In genomic region chr7:137742297-137742751, GRCm38 (mm10) we compare ENCODE assay signal across 18 mouse cellular contexts.
DNase-seq lines count a peak whose midpoint lies in the region; ATAC-seq and TF ChIP-seq lines count a peak whose summit lies in the region.
"Had no signal": no experiment of that assay in that cellular context is flagged by ENCODE, and none has a peak within 500 bp of the region (broad histone marks: within the 10 kb centered on the region; RNA-seq: fewer than 3 reads in every experiment).

No protein-coding gene starts in this region.

- no peak overlapping the region for H3K4me2 ChIP-seq in kidney, postnatal 0 days (ENCODE audit: low read length)
- H3K4me2 ChIP-seq in neural tube, embryonic 15.5 days, result no peak overlapping the region
- H3K4me2 ChIP-seq: embryonic facial prominence, embryonic 12.5 days; liver, embryonic 13.5 days; stomach, embryonic 15.5 days had no signal

- H3K4me1 ChIP-seq in kidney, postnatal 0 days (replicated peaks; ENCODE audit: insufficient read depth, low read length), result 0 out of 2 replicates have a peak, but pooled peaks cover 6% of the 10 kb centered on the region
- H3K4me1 ChIP-seq in neural tube, embryonic 15.5 days, result peaks cover 15% of the 10 kb centered on the region
- H3K4me1 ChIP-seq: embryonic facial prominence, embryonic 12.5 days; forebrain, embryonic 10.5 days; hindbrain, embryonic 10.5 days; liver, embryonic 13.5 days; stomach, embryonic 15.5 days had no signal

- no peaks in the 10 kb centered on the region for H3K36me3 ChIP-seq in kidney, postnatal 0 days (ENCODE audit: insufficient read depth, low read length)
- H3K36me3 ChIP-seq in neural tube, embryonic 15.5 days, result no peaks in the 10 kb centered on the region
- H3K36me3 ChIP-seq: embryonic facial prominence, embryonic 12.5 days; forebrain, embryonic 10.5 days; hindbrain, embryonic 10.5 days; liver, embryonic 13.5 days; stomach, embryonic 15.5 days had no signal

- 15% methylated on average over 7 of the region's 7 CpGs for WGBS in kidney, postnatal 0 days
- WGBS in neural tube, embryonic 15.5 days, result 36% methylated on average over 7 of the region's 7 CpGs

- peak; percentile 23 for DNase-seq in embryo, embryonic 11 days
- no peak for DNase-seq in embryo, embryonic 9.5 days (ENCODE audit: extremely low spot score)
- peak; percentile 53 for DNase-seq in kidney, postnatal 0 days (ENCODE audit: low spot score)
- no peak for DNase-seq in kidney, adult 9 months
- DNase-seq in heart, postnatal 4 days, result peak; percentile 10
- DNase-seq in gastrocnemius, adult 2 months, result no peak
- DNase-seq: adrenal gland, postnatal 14 days; cerebellum, adult 9-10 months; kidney, postnatal 25 days; liver, embryonic 13.5 days; right cerebral cortex, adult 18-20 months; spleen, adult 18-20 months had no signal

- H3K27ac ChIP-seq in kidney, postnatal 0 days, result no peak overlapping the region
- peak overlapping the region; percentile 68 for H3K27ac ChIP-seq in neural tube, embryonic 15.5 days (replicated peaks)
- no peak overlapping the region for H3K27ac ChIP-seq in gastrocnemius, adult 2 months
- H3K27ac ChIP-seq: embryonic facial prominence, embryonic 12.5 days; forebrain, embryonic 10.5 days; hindbrain, embryonic 10.5 days; liver, embryonic 13.5 days; stomach, embryonic 15.5 days had no signal

- no peak overlapping the region for H3K4me3 ChIP-seq in kidney, postnatal 0 days (replicated peaks; ENCODE audit: low read depth, low read length)
- no peak overlapping the region for H3K4me3 ChIP-seq in neural tube, embryonic 15.5 days (replicated peaks)
- no peak overlapping the region for H3K4me3 ChIP-seq in gastrocnemius, adult 2 months
- H3K4me3 ChIP-seq: embryonic facial prominence, embryonic 12.5 days; forebrain, embryonic 10.5 days; hindbrain, embryonic 10.5 days; liver, embryonic 13.5 days; stomach, embryonic 15.5 days had no signal

- no peak for TF ChIP-seq CTCF in kidney, postnatal 0 days (IDR thresholded peaks at IDR 0.05; ENCODE audit: low read depth)
- no peak for TF ChIP-seq CTCF in gastrocnemius, adult 2 months (IDR thresholded peaks at IDR 0.05)

- H3K27me3 ChIP-seq in kidney, postnatal 0 days (ENCODE audit: insufficient read depth, low read length), result no peaks in the 10 kb centered on the region
- H3K27me3 ChIP-seq in neural tube, embryonic 15.5 days (replicated peaks), result no peaks in the 10 kb centered on the region
- H3K27me3 ChIP-seq: embryonic facial prominence, embryonic 12.5 days; liver, embryonic 13.5 days; stomach, embryonic 15.5 days had no signal

- no peak for ATAC-seq in kidney, postnatal 0 days (replicated peaks; ENCODE audit: low FRiP score, low read depth)
- ATAC-seq in neural tube, embryonic 15.5 days (ENCODE audit: low FRiP score), result no peak
- no peak for ATAC-seq in granulocyte monocyte progenitor cell, adult 5-6 weeks (replicated peaks; ENCODE audit: poor library complexity, severe bottlenecking)

- no peak overlapping the region for H3K9ac ChIP-seq in kidney, postnatal 0 days (ENCODE audit: low read depth, low read length)
- no peak overlapping the region for H3K9ac ChIP-seq in neural tube, embryonic 15.5 days (replicated peaks)
- H3K9ac ChIP-seq: embryonic facial prominence, embryonic 12.5 days; liver, embryonic 13.5 days; stomach, embryonic 15.5 days had no signal

- intact Hi-C loops in gastrocnemius, adult 2 months (cut with DNase I), result no loop called here

- no peaks in the 10 kb centered on the region for H3K9me3 ChIP-seq in kidney, postnatal 0 days (replicated peaks; ENCODE audit: low read length)
- no peaks in the 10 kb centered on the region for H3K9me3 ChIP-seq in neural tube, embryonic 15.5 days (replicated peaks)
- H3K9me3 ChIP-seq: embryonic facial prominence, embryonic 12.5 days; forebrain, embryonic 10.5 days; hindbrain, embryonic 10.5 days; liver, embryonic 13.5 days; stomach, embryonic 15.5 days had no signal

Comparison
In these comparisons a context has a peak if more than half of its experiments do, and no peak if none do; other contexts are left out.
1. DNase-seq: peak in embryo, embryonic 11 days (single experiment), kidney, postnatal 0 days (single experiment) and heart, postnatal 4 days (single experiment); none in embryo, embryonic 9.5 days (single experiment), kidney, adult 9 months (single experiment) and gastrocnemius, adult 2 months (single experiment).